Mouse (Mus musculus) midbrain, embryonic 11.5 days (tissue): ENCODE data around the gene Arhgef1. TPM values are rescaled to one million over a fixed set of nuclear protein-coding genes. Genes with fewer than 3 reads are reported as not detected.

Experiments
- ATAC-seq: fragments of 200-750 bp; cut with Nextera tagmentation; 2 replicates; pipeline ENCODE4 v1.8.0; 2017; ENCODE audit warnings: moderate TSS enrichment, moderate library complexity; ENCODE audit not compliant: low FRiP score
- DNase-seq: peaks from one replicate; pipeline ENCODE4 v3.0.0; 2015; ENCODE audit warnings: low spot score; ENCODE audit errors: missing footprints
- H3K27ac ChIP-seq: fragments of 300-500 bp; sonication (generic); 2 replicates; pipeline ENCODE4 v1.5.1; 2014; ENCODE audit warnings: low read depth, low read length
- H3K27me3 ChIP-seq: fragments of 300-500 bp; sonication (generic); 2 replicates; pipeline ENCODE4 v1.6.1; 2014; ENCODE audit warnings: mild to moderate bottlenecking, low read length, moderate library complexity, mixed read lengths; ENCODE audit not compliant: control insufficient read depth, insufficient read depth
- H3K36me3 ChIP-seq: fragments of 300-500 bp; sonication (generic); 2 replicates; pipeline ENCODE4 v1.6.1; 2014; ENCODE audit warnings: mild to moderate bottlenecking, low read length, moderate library complexity, mixed read lengths; ENCODE audit not compliant: control insufficient read depth, insufficient read depth
- H3K4me1 ChIP-seq: fragments of 300-500 bp; sonication (generic); 2 replicates; pipeline ENCODE4 v1.6.1; 2014; ENCODE audit warnings: low read length; ENCODE audit not compliant: control insufficient read depth, insufficient read depth
- H3K4me2 ChIP-seq: fragments of 300-500 bp; sonication (generic); 2 replicates; pipeline ENCODE4 v1.6.1; 2014; ENCODE audit warnings: mild to moderate bottlenecking, moderate library complexity
- H3K4me3 ChIP-seq: fragments of 300-500 bp; sonication (generic); 2 replicates; pipeline ENCODE4 v1.5.1; 2014; ENCODE audit warnings: low read depth, low read length
- H3K9ac ChIP-seq: fragments of 300-500 bp; sonication (generic); 2 replicates; pipeline ENCODE4 v1.6.1; 2014; ENCODE audit warnings: low read length
- H3K9me3 ChIP-seq: fragments of 300-500 bp; sonication (generic); 2 replicates; pipeline ENCODE4 v1.6.1; 2016; ENCODE audit warnings: low read length; ENCODE audit not compliant: control insufficient read depth
- WGBS: fragments of 180-500 bp; shearing (Covaris S2); extraction: QIAGEN DNeasy Blood & Tissue Kit; methylation state at CpG from one replicate; pipeline ENCODE4 v1.1.7; 2014; 5-methylcytosine and 5-hydroxymethylcytosine counted together
- polyA plus RNA-seq: library from polyadenylated mRNA; unstranded; fragments of >200 nt; fragmentation: Nextera tagmentation; extraction: Ambion mirVana; gene quantifications from 2 replicates; pipeline ENCODE4 v1.2.1, GENCODE M21; 2014

Arhgef1 gene
- polyA plus RNA-seq, 1 experiment from 2014 or later: 37.7 TPM

DNA sequence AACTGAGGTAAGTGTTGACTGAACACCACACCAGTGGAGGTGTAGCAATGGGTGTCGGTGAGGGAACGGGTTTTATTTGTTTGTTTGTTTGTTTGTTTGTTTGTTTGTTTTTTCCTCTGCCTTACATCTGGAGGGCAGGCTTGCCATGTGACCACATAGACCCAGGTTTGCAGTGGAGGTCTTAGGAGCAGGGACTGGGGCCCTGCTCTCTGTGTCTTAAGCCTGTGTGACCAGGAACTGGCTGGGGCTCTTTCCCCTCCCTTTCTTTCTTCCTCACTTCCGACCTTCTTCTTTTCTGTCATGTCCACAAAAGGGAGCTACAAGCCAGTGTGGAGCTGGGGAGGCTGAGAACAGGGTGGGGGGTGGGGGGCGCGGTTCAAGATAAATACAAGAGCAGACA lies 4.8 kb upstream of the Arhgef1 start:
- Histone ChIP-seq H3K36me3 (no peaks in the 10 kb centered on the region), H3K27me3 (no peaks in the 10 kb centered on the region), H3K9me3 (no peaks in the 10 kb centered on the region), H3K4me1 (no peaks in the 10 kb centered on the region), H3K27ac (no peak overlapping the region), H3K9ac (no peak overlapping the region), H3K4me3 (no peak overlapping the region), H3K4me2 (no peak overlapping the region)
- 73% methylated on average over 5 of the region's 5 CpGs for WGBS
- DNase-seq (no peak), ATAC-seq (no peak)

- H3K27me3 ChIP-seq: no peaks in the 10 kb centered on the region
- no peak overlapping the region for H3K4me2 ChIP-seq
- H3K9ac ChIP-seq: no peak overlapping the region
- H3K9me3 ChIP-seq: no peaks in the 10 kb centered on the region
- no peaks in the 10 kb centered on the region for H3K36me3 ChIP-seq
- no peak overlapping the region for H3K27ac ChIP-seq
- H3K4me3 ChIP-seq: no peak overlapping the region
- H3K4me1 ChIP-seq: no peaks in the 10 kb centered on the region
- DNase-seq (no peak), ATAC-seq (no peak)
- 86% methylated on average over 6 of the region's 6 CpGs for WGBS
These were observed 1.6 kb upstream of the Arhgef1 start for GRCm38 (mm10) chr7:24901114-24901513.

- Histone ChIP-seq H3K27me3 (no peaks in the 10 kb centered on the region), H3K4me3 (no peak overlapping the region), H3K4me2 (no peak overlapping the region), H3K4me1 (no peaks in the 10 kb centered on the region), H3K27ac (no peak overlapping the region), H3K9me3 (no peaks in the 10 kb centered on the region), H3K36me3 (no peaks in the 10 kb centered on the region), H3K9ac (no peak overlapping the region)
- 86% methylated on average over 1 of the region's 1 CpGs for WGBS
- DNase-seq (no peak), ATAC-seq (no peak)
These were observed 870 bp upstream of the Arhgef1 start for GRCm38 (mm10) chr7:24901842-24902241.

- Histone ChIP-seq H3K36me3 (no peaks in the 10 kb centered on the region), H3K9me3 (no peaks in the 10 kb centered on the region), H3K4me3 (no peak overlapping the region; the same call in 1 of the 2 replicates), H3K27ac (peak overlapping the region; percentile 21; the same call in 1 of the 2 replicates), H3K4me2 (peak overlapping the region; percentile 87; the same call in 1 of the 2 replicates), H3K4me1 (no peaks in the 10 kb centered on the region), H3K9ac (no peak overlapping the region), H3K27me3 (no peaks in the 10 kb centered on the region)
- 45% methylated on average over 2 of the region's 2 CpGs for WGBS
- DNase-seq (no peak), ATAC-seq (no peak)
These were observed 465 bp upstream of the Arhgef1 start for GRCm38 (mm10) chr7:24902264-24902629.

DNA sequence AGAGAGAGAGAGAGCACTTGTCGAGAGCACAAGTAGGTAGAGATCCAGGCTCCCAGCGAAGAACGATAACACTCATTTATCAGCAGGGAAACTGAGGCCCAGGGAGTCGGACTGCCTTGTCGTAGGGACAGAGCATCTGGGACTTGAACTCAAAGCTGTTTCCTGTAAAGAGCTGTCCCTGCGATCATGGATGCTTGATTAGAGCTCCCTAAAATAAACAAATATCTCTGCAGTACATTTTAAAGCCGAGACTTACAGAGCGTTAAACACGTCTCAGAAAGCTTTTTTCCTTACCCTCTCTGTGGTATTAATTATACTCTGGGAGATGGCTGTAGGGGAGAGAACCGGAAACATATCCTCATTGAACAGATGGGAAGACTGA lies 723 bp downstream of the Arhgef1 start:
- Histone ChIP-seq H3K4me3 (peak overlapping the region; percentile 70), H3K4me2 (peak overlapping the region; percentile 87), H3K27ac (peak overlapping the region; percentile 21; the same call in 1 of the 2 replicates), H3K9ac (peak overlapping the region; percentile 71), H3K27me3 (no peaks in the 10 kb centered on the region), H3K4me1 (no peaks in the 10 kb centered on the region), H3K36me3 (no peaks in the 10 kb centered on the region), H3K9me3 (no peaks in the 10 kb centered on the region)
- ATAC-seq: no peak
- WGBS: 47% methylated on average over 10 of the region's 10 CpGs
- DNase-seq: no peak

- under 1% methylated on average over 30 of the region's 30 CpGs for WGBS
These were observed 1.4 kb downstream of the Arhgef1 start for GRCm38 (mm10) chr7:24904070-24904483.

GRCm38 (mm10) chr7:24904936-24905335 lies 2.2 kb downstream of the Arhgef1 start:
- 15% methylated on average over 3 of the region's 3 CpGs for WGBS
- ATAC-seq (peak; percentile 43; the same call in 1 of the 2 replicates), DNase-seq (peak; percentile 96)
- H3K27me3 ChIP-seq: no peaks in the 10 kb centered on the region
- H3K27ac ChIP-seq: no peak overlapping the region
- no peaks in the 10 kb centered on the region for H3K4me1 ChIP-seq
- H3K9ac ChIP-seq: peak overlapping the region; percentile 75
- H3K9me3 ChIP-seq: no peaks in the 10 kb centered on the region
- no peaks in the 10 kb centered on the region for H3K36me3 ChIP-seq
- peak overlapping the region; percentile 70 for H3K4me3 ChIP-seq
- peak overlapping the region; percentile 87 for H3K4me2 ChIP-seq

More at GRCm38 (mm10) chr7:24904070-24904483, 1.4 kb downstream of the Arhgef1 start:
- no peaks in the 10 kb centered on the region for H3K36me3 ChIP-seq
- H3K9me3 ChIP-seq: no peaks in the 10 kb centered on the region
- H3K27me3 ChIP-seq: no peaks in the 10 kb centered on the region
- peak overlapping the region; percentile 70 for H3K4me3 ChIP-seq
- H3K4me2 ChIP-seq: peak overlapping the region; percentile 87
- H3K27ac ChIP-seq: peak overlapping the region; percentile 45; the same call in 1 of the 2 replicates
- no peaks in the 10 kb centered on the region for H3K4me1 ChIP-seq
- H3K9ac ChIP-seq: peak overlapping the region; percentile 75
- DNase-seq (peak; percentile 98), ATAC-seq (peak; percentile 97)

- ATAC-seq: no peak
- no peak overlapping the region for H3K9ac ChIP-seq
- DNase-seq: no peak
- no peaks in the 10 kb centered on the region for H3K4me1 ChIP-seq
- no peaks in the 10 kb centered on the region for H3K9me3 ChIP-seq
- no peak overlapping the region for H3K4me2 ChIP-seq
- no peaks in the 10 kb centered on the region for H3K36me3 ChIP-seq
- WGBS: 39% methylated on average over 6 of the region's 6 CpGs
- H3K4me3 ChIP-seq: no peak overlapping the region
- no peak overlapping the region for H3K27ac ChIP-seq
- no peaks in the 10 kb centered on the region for H3K27me3 ChIP-seq
These were observed 3.8 kb downstream of the Arhgef1 start for GRCm38 (mm10) chr7:24906551-24906950.

GRCm38 (mm10) chr7:24907211-24907748 lies 4.6 kb downstream of the Arhgef1 start:
- WGBS: 42% methylated on average over 10 of the region's 13 CpGs
- Histone ChIP-seq H3K9me3 (no peaks in the 10 kb centered on the region), H3K27me3 (no peaks in the 10 kb centered on the region), H3K4me2 (no peak overlapping the region), H3K36me3 (no peaks in the 10 kb centered on the region), H3K27ac (no peak overlapping the region), H3K9ac (no peak overlapping the region), H3K4me1 (no peaks in the 10 kb centered on the region), H3K4me3 (no peak overlapping the region)
- no peak for DNase-seq
- ATAC-seq: no peak
